Mouse (Mus musculus) thymus, adult 2 months (tissue): ENCODE data around the gene Rtn4.

Experiments used
- CTCF ChIP-seq: fragments of 200-500 bp; IDR thresholded peaks from 2 replicates; pipeline ENCODE4 v1.5.1; 2012; ENCODE audit warnings: mild to moderate bottlenecking, control low read depth, low read length, moderate library complexity, borderline replicate concordance; ENCODE audit not compliant: control insufficient read depth, poor library complexity, insufficient read depth; ENCODE audit errors: extremely low read depth
- POLR2A ChIP-seq: fragments of 200-500 bp; IDR thresholded peaks from 2 replicates; pipeline ENCODE4 v1.6.1; 2012; ENCODE audit warnings: mild to moderate bottlenecking, low read length, control low read depth, moderate library complexity; ENCODE audit not compliant: control insufficient read depth, poor library complexity, insufficient read depth; ENCODE audit errors: extremely low read depth

- TF ChIP-seq CTCF (no peak), POLR2A (no peak)
Observed at GRCm38 (mm10) chr11:29692111-29692682, 550 bp upstream of the Rtn4 start.
